Mouse (Mus musculus): ENCODE measurements around the gene Nhlh1. TPM values are rescaled to one million over a fixed set of nuclear protein-coding genes. Genes with fewer than 3 reads are reported as not detected.

The Nhlh1 gene
- polyA plus RNA-seq, 2 experiments = not detected

- no peak overlapping the region for H3K9ac ChIP-seq (replicated peaks)
- ATAC-seq (ENCODE audit: insufficient read depth) (no peak), DNase-seq (ENCODE audit: low read depth in 3 of 3, low spot score in 3 of 3) (no peak)
- no peak overlapping the region for H3K4me2 ChIP-seq (ENCODE audit: low read depth)
- H3K36me3 ChIP-seq (replicated peaks; ENCODE audit: control insufficient read depth, insufficient read depth, low read depth) = peaks cover 58% of the 10 kb centered on the region
- no peaks in the 10 kb centered on the region for H3K27me3 ChIP-seq (ENCODE audit: control insufficient read depth, insufficient read depth, low read length)
- TF ChIP-seq CTCF (IDR thresholded peaks at IDR 0.05; ENCODE audit: low read depth) = no peak
- TF ChIP-seq EP300 (IDR thresholded peaks at IDR 0.05; ENCODE audit: low read depth) = no peak
- no peak overlapping the region for H3K27ac ChIP-seq
- H3K9me3 ChIP-seq (ENCODE audit: control insufficient read depth, low read length) = no peaks in the 10 kb centered on the region
- H3K4me3 ChIP-seq (ENCODE audit: insufficient read depth in 1 of 2, low read depth in 2 of 2, low read length in 2 of 2) = no peak overlapping the region
- 87% methylated on average over 7 of the region's 7 CpGs for WGBS (ENCODE audit: insufficient replicate concordance)
- no peaks in the 10 kb centered on the region for H3K4me1 ChIP-seq (replicated peaks; ENCODE audit: control insufficient read depth in 2 of 2, insufficient read depth in 2 of 2, low read length in 1 of 2)
Measured at GRCm38 (mm10) chr1:172072604-172073003, 15.2 kb upstream of the Nhlh1 start.

GRCm38 (mm10) chr1:172071556-172071955 lies 14.2 kb upstream of the Nhlh1 start:
- Histone ChIP-seq H3K9me3 (ENCODE audit: control insufficient read depth, low read length) (no peaks in the 10 kb centered on the region), H3K9ac (replicated peaks) (no peak overlapping the region), H3K4me2 (ENCODE audit: low read depth) (no peak overlapping the region), H3K4me1 (replicated peaks; ENCODE audit: control insufficient read depth in 2 of 2, insufficient read depth in 2 of 2, low read length in 1 of 2) (no peaks in the 10 kb centered on the region), H3K27me3 (ENCODE audit: control insufficient read depth, insufficient read depth, low read length) (no peaks in the 10 kb centered on the region), H3K27ac (no peak overlapping the region), H3K4me3 (ENCODE audit: insufficient read depth in 1 of 2, low read depth in 2 of 2, low read length in 2 of 2) (no peak overlapping the region), H3K36me3 (replicated peaks; ENCODE audit: control insufficient read depth, insufficient read depth, low read depth) (peaks cover 58% of the 10 kb centered on the region)
- TF ChIP-seq EP300 (IDR thresholded peaks at IDR 0.05; ENCODE audit: low read depth) (no peak), CTCF (IDR thresholded peaks at IDR 0.05; ENCODE audit: low read depth) (no peak)
- 72% methylated on average over 4 of the region's 4 CpGs for WGBS (ENCODE audit: insufficient replicate concordance)
- ATAC-seq (ENCODE audit: insufficient read depth) (no peak), DNase-seq (ENCODE audit: low read depth in 3 of 3, low spot score in 3 of 3) (no peak)

GRCm38 (mm10) chr1:172070227-172070626 lies 12.9 kb upstream of the Nhlh1 start:
- no peak for TF ChIP-seq EP300 (IDR thresholded peaks at IDR 0.05; ENCODE audit: low read depth)
- TF ChIP-seq CTCF (IDR thresholded peaks at IDR 0.05; ENCODE audit: low read depth) = no peak
- Histone ChIP-seq H3K36me3 (replicated peaks; ENCODE audit: control insufficient read depth, insufficient read depth, low read depth) (peaks cover 64% of the 10 kb centered on the region), H3K27me3 (ENCODE audit: control insufficient read depth, insufficient read depth, low read length) (no peaks in the 10 kb centered on the region), H3K4me2 (ENCODE audit: low read depth) (no peak overlapping the region), H3K9me3 (ENCODE audit: control insufficient read depth, low read length) (no peaks in the 10 kb centered on the region), H3K4me1 (replicated peaks; ENCODE audit: control insufficient read depth in 2 of 2, insufficient read depth in 2 of 2, low read length in 1 of 2) (no peaks in the 10 kb centered on the region), H3K27ac (no peak overlapping the region), H3K4me3 (ENCODE audit: insufficient read depth in 1 of 2, low read depth in 2 of 2, low read length in 2 of 2) (no peak overlapping the region), H3K9ac (replicated peaks) (no peak overlapping the region)
- ATAC-seq (ENCODE audit: insufficient read depth) (no peak), DNase-seq (ENCODE audit: low read depth in 3 of 3, low spot score in 3 of 3) (no peak)
- 76% methylated on average over 6 of the region's 6 CpGs for WGBS (ENCODE audit: insufficient replicate concordance)

- H3K36me3 ChIP-seq (replicated peaks; ENCODE audit: control insufficient read depth, insufficient read depth, low read depth) = peaks cover 22% of the 10 kb centered on the region
- no peaks in the 10 kb centered on the region for H3K27me3 ChIP-seq (ENCODE audit: control insufficient read depth, insufficient read depth, low read length)
- H3K4me2 ChIP-seq (ENCODE audit: low read depth) = no peak overlapping the region
- H3K4me3 ChIP-seq (ENCODE audit: insufficient read depth in 1 of 2, low read depth in 2 of 2, low read length in 2 of 2) = no peak overlapping the region
- H3K4me1 ChIP-seq (replicated peaks; ENCODE audit: control insufficient read depth in 2 of 2, insufficient read depth in 2 of 2, low read length in 1 of 2) = no peaks in the 10 kb centered on the region
- H3K27ac ChIP-seq = no peak overlapping the region
- no peak for DNase-seq (ENCODE audit: low read depth in 3 of 3, low spot score in 3 of 3)
- H3K9me3 ChIP-seq (ENCODE audit: control insufficient read depth, low read length) = no peaks in the 10 kb centered on the region
- no peak for ATAC-seq (ENCODE audit: insufficient read depth)
- H3K9ac ChIP-seq (replicated peaks) = no peak overlapping the region
- TF ChIP-seq CTCF (IDR thresholded peaks at IDR 0.05; ENCODE audit: low read depth) (no peak), EP300 (IDR thresholded peaks at IDR 0.05; ENCODE audit: low read depth) (no peak)
- 77% methylated on average over 13 of the region's 13 CpGs for WGBS (ENCODE audit: insufficient replicate concordance)
Measured at GRCm38 (mm10) chr1:172064613-172065141, 7.3 kb upstream of the Nhlh1 start.

- no peaks in the 10 kb centered on the region for H3K9me3 ChIP-seq (ENCODE audit: control insufficient read depth, low read length)
- no peaks in the 10 kb centered on the region for H3K27me3 ChIP-seq (ENCODE audit: control insufficient read depth, insufficient read depth, low read length)
- ATAC-seq (ENCODE audit: insufficient read depth) = no peak
- no peak for DNase-seq (ENCODE audit: low read depth in 3 of 3, low spot score in 3 of 3)
- no peak overlapping the region for H3K4me2 ChIP-seq (ENCODE audit: low read depth)
- H3K9ac ChIP-seq (replicated peaks) = no peak overlapping the region
- no peaks in the 10 kb centered on the region for H3K4me1 ChIP-seq (replicated peaks; ENCODE audit: control insufficient read depth in 2 of 2, insufficient read depth in 2 of 2, low read length in 1 of 2)
- H3K4me3 ChIP-seq (ENCODE audit: insufficient read depth in 1 of 2, low read depth in 2 of 2, low read length in 2 of 2) = no peak overlapping the region
- 67% methylated on average over 4 of the region's 4 CpGs for WGBS (ENCODE audit: insufficient replicate concordance)
- no peak for TF ChIP-seq CTCF (IDR thresholded peaks at IDR 0.05; ENCODE audit: low read depth)
- peaks cover 11% of the 10 kb centered on the region for H3K36me3 ChIP-seq (replicated peaks; ENCODE audit: control insufficient read depth, insufficient read depth, low read depth)
- no peak overlapping the region for H3K27ac ChIP-seq
Measured at GRCm38 (mm10) chr1:172063291-172064023, 6.1 kb upstream of the Nhlh1 start.

Data from liver, embryonic 14.5 days (tissue).